Mouse (Mus musculus): Measurements from ENCODE around the gene Gm12184. TPM values are rescaled to one million over a fixed set of nuclear protein-coding genes. Genes with fewer than 3 reads are reported as not detected.
"Not testable (repeated sequence)": the region's sequence is repeated elsewhere in the genome, so short reads cannot be mapped to it uniquely, and the experiment has no call there.

Gene Gm12184
- polyA plus RNA-seq, 1 experiment = 9.7 TPM

DNA sequence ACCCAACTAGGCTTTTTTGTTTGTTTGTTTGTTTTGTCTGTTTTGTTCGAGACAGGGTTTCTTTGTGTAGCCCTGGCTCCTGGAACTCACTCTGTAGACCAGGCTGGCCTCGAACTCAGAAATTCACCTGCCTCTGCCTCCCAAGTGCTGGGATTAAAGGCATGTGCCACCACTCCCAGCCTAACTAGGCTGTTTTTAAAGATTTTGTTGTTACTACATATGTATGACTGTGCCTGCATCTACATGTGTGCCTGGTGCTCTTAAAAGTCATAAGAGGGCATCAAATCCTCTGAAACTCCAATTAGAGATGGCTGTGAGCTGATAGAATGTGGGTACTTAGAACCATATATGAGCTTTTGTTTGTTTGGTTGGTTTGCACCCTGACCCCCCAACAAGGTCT lies 4.8 kb upstream of the Gm12184 start:
- H3K27me3 ChIP-seq (replicated peaks; ENCODE audit: control insufficient read depth, insufficient read depth, low read length) = no peaks in the 10 kb centered on the region
- H3K4me3 ChIP-seq (ENCODE audit: insufficient read depth, low read depth, low read length) = no peak overlapping the region
- TF ChIP-seq POLR2A (IDR thresholded peaks at IDR 0.05; ENCODE audit: low read depth, low read length) (no peak), CTCF (conservative IDR thresholded peaks at IDR 0.05; ENCODE audit: insufficient read depth, insufficient read length, low read depth, low read length) (no peak)
- WGBS = 93% methylated on average over 2 of the region's 2 CpGs
- H3K36me3 ChIP-seq (ENCODE audit: control insufficient read depth, insufficient read depth, low read length) = no peaks in the 10 kb centered on the region
- no peak overlapping the region for H3K27ac ChIP-seq (ENCODE audit: insufficient read depth, low read depth, low read length)
- DNase-seq = no peak
- no peaks in the 10 kb centered on the region; the same call in 1 of the 2 replicates for H3K4me1 ChIP-seq (ENCODE audit: control insufficient read depth, insufficient read depth, low read length)

- DNase-seq = no peak
- Histone ChIP-seq H3K4me3 (ENCODE audit: insufficient read depth, low read depth, low read length) (no peak overlapping the region), H3K4me1 (ENCODE audit: control insufficient read depth, insufficient read depth, low read length) (no peaks in the 10 kb centered on the region; the same call in 1 of the 2 replicates), H3K36me3 (ENCODE audit: control insufficient read depth, insufficient read depth, low read length) (no peaks in the 10 kb centered on the region), H3K27ac (ENCODE audit: insufficient read depth, low read depth, low read length) (no peak overlapping the region), H3K27me3 (replicated peaks; ENCODE audit: control insufficient read depth, insufficient read depth, low read length) (no peaks in the 10 kb centered on the region)
- WGBS = 74% methylated on average over 2 of the region's 2 CpGs
- TF ChIP-seq POLR2A (IDR thresholded peaks at IDR 0.05; ENCODE audit: low read depth, low read length) (no peak), CTCF (conservative IDR thresholded peaks at IDR 0.05; ENCODE audit: insufficient read depth, insufficient read length, low read depth, low read length) (no peak)
Observed at GRCm38 (mm10) chr11:48830279-48830678, 3.8 kb upstream of the Gm12184 start.

DNA sequence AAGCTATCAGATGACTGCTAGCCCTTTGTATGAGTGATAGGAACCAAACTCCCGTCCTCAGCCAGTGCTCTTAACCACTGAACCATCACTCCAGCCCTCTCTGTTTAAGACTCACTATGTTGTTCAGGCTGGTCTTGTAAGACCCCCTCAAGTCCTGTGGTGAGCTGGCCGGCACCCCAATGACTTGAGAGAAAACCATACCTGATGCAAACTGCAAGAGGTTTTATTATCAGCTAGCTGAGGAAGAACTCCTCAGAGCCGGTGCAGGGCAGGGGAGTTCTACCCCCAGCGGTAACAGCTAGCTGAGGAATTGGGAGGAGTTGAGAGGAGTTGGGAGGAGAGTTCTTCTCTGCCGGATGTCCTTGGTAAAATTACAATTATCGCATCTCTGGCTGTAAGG lies 1.5 kb upstream of the Gm12184 start:
- TF ChIP-seq POLR2A (IDR thresholded peaks at IDR 0.05; ENCODE audit: low read depth, low read length) = no peak
- no peak for TF ChIP-seq CTCF (conservative IDR thresholded peaks at IDR 0.05; ENCODE audit: insufficient read depth, insufficient read length, low read depth, low read length)
- WGBS = 86% methylated on average over 6 of the region's 6 CpGs
- H3K36me3 ChIP-seq (ENCODE audit: control insufficient read depth, insufficient read depth, low read length) = no peaks in the 10 kb centered on the region
- peaks cover 2% of the 10 kb centered on the region; the same call in 1 of the 2 replicates for H3K4me1 ChIP-seq (ENCODE audit: control insufficient read depth, insufficient read depth, low read length)
- H3K27ac ChIP-seq (ENCODE audit: insufficient read depth, low read depth, low read length) = no peak overlapping the region
- no peak overlapping the region for H3K4me3 ChIP-seq (ENCODE audit: insufficient read depth, low read depth, low read length)
- no peaks in the 10 kb centered on the region for H3K27me3 ChIP-seq (replicated peaks; ENCODE audit: control insufficient read depth, insufficient read depth, low read length)
- no peak for DNase-seq

- WGBS = 3% methylated on average over 6 of the region's 6 CpGs
- no peaks in the 10 kb centered on the region for H3K36me3 ChIP-seq (ENCODE audit: control insufficient read depth, insufficient read depth, low read length)
- 0 out of 2 replicates have a peak overlapping the region, but pooled peaks have one; percentile 21 for H3K27ac ChIP-seq (ENCODE audit: insufficient read depth, low read depth, low read length)
- H3K4me1 ChIP-seq (ENCODE audit: control insufficient read depth, insufficient read depth, low read length) = peaks cover 2% of the 10 kb centered on the region; the same call in 1 of the 2 replicates
- DNase-seq = no peak
- TF ChIP-seq CTCF (conservative IDR thresholded peaks at IDR 0.05; ENCODE audit: insufficient read depth, insufficient read length, low read depth, low read length) (no peak), POLR2A (IDR thresholded peaks at IDR 0.05; ENCODE audit: low read depth, low read length) (no peak)
- H3K27me3 ChIP-seq (replicated peaks; ENCODE audit: control insufficient read depth, insufficient read depth, low read length) = no peaks in the 10 kb centered on the region
- peak overlapping the region; percentile 53 for H3K4me3 ChIP-seq (ENCODE audit: insufficient read depth, low read depth, low read length)
Observed at GRCm38 (mm10) chr11:48826752-48827096, 269 bp upstream of the Gm12184 start.

- H3K27me3 ChIP-seq (replicated peaks; ENCODE audit: control insufficient read depth, insufficient read depth, low read length) = no peaks in the 10 kb centered on the region
- H3K36me3 ChIP-seq (ENCODE audit: control insufficient read depth, insufficient read depth, low read length) = no peaks in the 10 kb centered on the region
- H3K4me3 ChIP-seq (ENCODE audit: insufficient read depth, low read depth, low read length) = no peak overlapping the region
- no peak overlapping the region for H3K27ac ChIP-seq (ENCODE audit: insufficient read depth, low read depth, low read length)
- WGBS = 45% methylated on average over 22 of the region's 22 CpGs
- no peak for TF ChIP-seq POLR2A (IDR thresholded peaks at IDR 0.05; ENCODE audit: low read depth, low read length)
- no peak for TF ChIP-seq CTCF (conservative IDR thresholded peaks at IDR 0.05; ENCODE audit: insufficient read depth, insufficient read length, low read depth, low read length)
- H3K4me1 ChIP-seq (ENCODE audit: control insufficient read depth, insufficient read depth, low read length) = peaks cover 2% of the 10 kb centered on the region; the same call in 1 of the 2 replicates
- no peak for DNase-seq
Observed at GRCm38 (mm10) chr11:48824311-48824830, 2.1 kb downstream of the Gm12184 start.

DNA sequence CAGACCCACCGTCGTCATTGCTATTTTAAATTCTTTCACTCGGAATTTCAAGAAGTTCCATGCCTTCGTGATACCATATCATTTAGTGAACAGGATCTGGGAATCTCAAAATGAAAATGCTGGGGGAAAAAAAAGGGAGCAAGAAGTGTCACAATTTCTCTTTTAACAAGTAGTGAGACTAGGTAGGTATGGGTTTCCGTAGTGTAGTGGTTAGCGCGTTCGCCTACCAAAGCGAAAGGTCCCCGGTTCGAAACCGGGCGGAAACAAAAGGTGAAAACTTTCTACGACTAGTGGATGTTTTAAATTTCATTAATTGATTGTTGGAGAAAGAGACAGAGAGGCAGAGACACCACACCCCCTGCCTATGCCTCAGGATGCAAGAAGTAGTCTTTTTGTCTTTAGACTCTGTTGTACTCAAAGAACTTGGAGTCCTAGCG lies 2.9 kb downstream of the Gm12184 start:
- H3K4me3 ChIP-seq (ENCODE audit: insufficient read depth, low read depth, low read length) = peak overlapping the region; percentile 19; the same call in 1 of the 2 replicates
- H3K27ac ChIP-seq (ENCODE audit: insufficient read depth, low read depth, low read length) = no peak overlapping the region
- peak; percentile 69 for DNase-seq
- no peaks in the 10 kb centered on the region for H3K36me3 ChIP-seq (ENCODE audit: control insufficient read depth, insufficient read depth, low read length)
- H3K27me3 ChIP-seq (replicated peaks; ENCODE audit: control insufficient read depth, insufficient read depth, low read length) = no peaks in the 10 kb centered on the region
- peaks cover 2% of the 10 kb centered on the region; the same call in 1 of the 2 replicates for H3K4me1 ChIP-seq (ENCODE audit: control insufficient read depth, insufficient read depth, low read length)
- TF ChIP-seq POLR2A (IDR thresholded peaks at IDR 0.05; ENCODE audit: low read depth, low read length) (no peak), CTCF (conservative IDR thresholded peaks at IDR 0.05; ENCODE audit: insufficient read depth, insufficient read length, low read depth, low read length) (no peak)
- WGBS = 7% methylated on average over 15 of the region's 15 CpGs

- no peaks in the 10 kb centered on the region for H3K27me3 ChIP-seq (replicated peaks; ENCODE audit: control insufficient read depth, insufficient read depth, low read length)
- no peaks in the 10 kb centered on the region for H3K36me3 ChIP-seq (ENCODE audit: control insufficient read depth, insufficient read depth, low read length)
- H3K4me1 ChIP-seq (ENCODE audit: control insufficient read depth, insufficient read depth, low read length) = peaks cover 2% of the 10 kb centered on the region; the same call in 1 of the 2 replicates
- 57% methylated on average over 14 of the region's 14 CpGs for WGBS
- DNase-seq = no peak
- no peak for TF ChIP-seq CTCF (conservative IDR thresholded peaks at IDR 0.05; ENCODE audit: insufficient read depth, insufficient read length, low read depth, low read length)
- no peak for TF ChIP-seq POLR2A (IDR thresholded peaks at IDR 0.05; ENCODE audit: low read depth, low read length)
- H3K27ac ChIP-seq (ENCODE audit: insufficient read depth, low read depth, low read length) = no peak overlapping the region
- H3K4me3 ChIP-seq (ENCODE audit: insufficient read depth, low read depth, low read length) = no peak overlapping the region
Observed at GRCm38 (mm10) chr11:48822768-48823512, 3.5 kb downstream of the Gm12184 start.

- 92% methylated on average over 14 of the region's 14 CpGs for WGBS
- H3K36me3 ChIP-seq (ENCODE audit: control insufficient read depth, insufficient read depth, low read length); H3K4me1 ChIP-seq (ENCODE audit: control insufficient read depth, insufficient read depth, low read length); DNase-seq; H3K4me3 ChIP-seq (ENCODE audit: insufficient read depth, low read depth, low read length); H3K27me3 ChIP-seq (replicated peaks; ENCODE audit: control insufficient read depth, insufficient read depth, low read length); H3K27ac ChIP-seq (ENCODE audit: insufficient read depth, low read depth, low read length): not testable (repeated sequence)
Observed at GRCm38 (mm10) chr11:48821299-48821698, 5.2 kb downstream of the Gm12184 start.

Measured in kidney, adult 2 months (tissue).